Mouse (Mus musculus) T-cell, adult 2 months (primary cell): ENCODE measurements around the gene Paqr5.

ENCODE experiments used
- DNase-seq: peaks from one replicate; pipeline ENCODE4 v3.0.0; 2022; ENCODE audit warnings: low spot score

The Paqr5 gene

GRCm38 (mm10) chr9:62026600-62026999 lies at the start of gene Paqr5:
Gene Paqr5, minus strand, starts transcription at chr9:62026856.
- peak; percentile 16 for DNase-seq

- DNase-seq, result no peak
Measured at GRCm38 (mm10) chr9:62062234-62062633, 35.6 kb upstream of the Paqr5 start.

- no peak for DNase-seq
Measured at GRCm38 (mm10) chr9:62060431-62060830, 33.8 kb upstream of the Paqr5 start.

- no peak for DNase-seq
Measured at GRCm38 (mm10) chr9:62059941-62060340, 33.3 kb upstream of the Paqr5 start.

- DNase-seq, result no peak
Measured at GRCm38 (mm10) chr9:62057881-62058506, 31.3 kb upstream of the Paqr5 start.

- no peak for DNase-seq
Measured at GRCm38 (mm10) chr9:62056206-62056605, 29.6 kb upstream of the Paqr5 start.

GRCm38 (mm10) chr9:62050801-62051200 lies 24.1 kb upstream of the Paqr5 start:
- no peak for DNase-seq

GRCm38 (mm10) chr9:62049166-62049565 lies 22.5 kb upstream of the Paqr5 start:
- no peak for DNase-seq

- DNase-seq, result no peak
Measured at GRCm38 (mm10) chr9:62042167-62042566, 15.5 kb upstream of the Paqr5 start.

- peak; percentile 73 for DNase-seq
Measured at GRCm38 (mm10) chr9:62040008-62040608, 13.5 kb upstream of the Paqr5 start.

- no peak for DNase-seq
Measured at GRCm38 (mm10) chr9:62035806-62036205, 9.2 kb upstream of the Paqr5 start.

GRCm38 (mm10) chr9:62032206-62032605 lies 5.5 kb upstream of the Paqr5 start:
- no peak for DNase-seq

- no peak for DNase-seq
Measured at GRCm38 (mm10) chr9:62028072-62028471, 1.4 kb upstream of the Paqr5 start.

GRCm38 (mm10) chr9:62025056-62025455 lies 1.6 kb downstream of the Paqr5 start:
- no peak for DNase-seq

- no peak for DNase-seq
Measured at GRCm38 (mm10) chr9:62023879-62024278, 2.8 kb downstream of the Paqr5 start.

- DNase-seq, result no peak
Measured at GRCm38 (mm10) chr9:62022961-62023680, 3.5 kb downstream of the Paqr5 start.

- no peak for DNase-seq
Measured at GRCm38 (mm10) chr9:62021583-62022120, 5.0 kb downstream of the Paqr5 start.

GRCm38 (mm10) chr9:62020259-62020658 lies 6.4 kb downstream of the Paqr5 start:
- DNase-seq, result no peak

- no peak for DNase-seq
Measured at GRCm38 (mm10) chr9:62018229-62019093, 8.2 kb downstream of the Paqr5 start.

- no peak for DNase-seq
Measured at GRCm38 (mm10) chr9:62017329-62017728, 9.3 kb downstream of the Paqr5 start.

GRCm38 (mm10) chr9:62015504-62015903 lies 11.2 kb downstream of the Paqr5 start:
- no peak for DNase-seq
